Mouse (Mus musculus): Measurements from ENCODE around the gene Usp20.

Usp20 gene

GRCm38 (mm10) chr2:31069114-31069445, 87.0 kb downstream of the Usp20 start:
- in situ Hi-C loops (cut with MboI; ENCODE audit: low sequenced_read_pairs): no loop called here

GRCm38 (mm10) chr2:31069506-31069905, 87.4 kb downstream of the Usp20 start:
- in situ Hi-C loops (cut with MboI; ENCODE audit: low sequenced_read_pairs): no loop called here
